Mouse (Mus musculus) neural tube, embryonic 12.5 days (tissue): ENCODE data around the gene Slc9a8. TPM values are rescaled to one million over a fixed set of nuclear protein-coding genes. Genes with fewer than 3 reads are reported as not detected.
A peak's percentile ranks its signal among the peaks of the same experiment; 100 is the strongest.

ENCODE experiments used
- ATAC-seq: fragments of 200-750 bp; cut with Nextera tagmentation; 2 replicates; pipeline ENCODE4 v1.8.0; 2017; ENCODE audit warnings: low read depth, mild to moderate bottlenecking, moderate TSS enrichment, moderate library complexity; ENCODE audit not compliant: low FRiP score
- H3K27ac ChIP-seq: fragments of 300-500 bp; sonication (generic); 2 replicates; pipeline ENCODE4 v1.5.1; 2016
- H3K27me3 ChIP-seq: fragments of 300-500 bp; sonication (generic); replicated peaks from 2 replicates; pipeline ENCODE4 v1.6.1; 2016; ENCODE audit warnings: mild to moderate bottlenecking
- H3K36me3 ChIP-seq: fragments of 300-500 bp; sonication (generic); 2 replicates; pipeline ENCODE4 v1.6.1; 2016; ENCODE audit warnings: mild to moderate bottlenecking
- H3K4me1 ChIP-seq: fragments of 300-500 bp; sonication (generic); 2 replicates; pipeline ENCODE4 v1.6.1; 2016
- H3K4me2 ChIP-seq: fragments of 300-500 bp; sonication (generic); replicated peaks from 2 replicates; pipeline ENCODE4 v1.6.1; 2016; ENCODE audit warnings: mild to moderate bottlenecking
- H3K4me3 ChIP-seq: fragments of 300-500 bp; sonication (generic); 2 replicates; pipeline ENCODE4 v1.5.1; 2016
- H3K9ac ChIP-seq: fragments of 300-500 bp; sonication (generic); 2 replicates; pipeline ENCODE4 v1.6.1; 2016; ENCODE audit warnings: mild to moderate bottlenecking
- H3K9me3 ChIP-seq: fragments of 300-500 bp; sonication (generic); 2 replicates; pipeline ENCODE4 v1.6.1; 2016; ENCODE audit warnings: mild to moderate bottlenecking
- WGBS: fragments of 180-500 bp; shearing (Covaris S2); methylation state at CpG from one replicate; pipeline ENCODE4 v1.1.7; 2016; 5-methylcytosine and 5-hydroxymethylcytosine counted together
- polyA plus RNA-seq: library from polyadenylated mRNA; unstranded; fragments of >200 nt; fragmentation: Nextera tagmentation; extraction: Ambion mirVana; gene quantifications from 2 replicates; pipeline ENCODE4 v1.2.1, GENCODE M21; 2016

Gene Slc9a8
- polyA plus RNA-seq, 1 experiment from 2014 or later = 23.7 TPM

DNA sequence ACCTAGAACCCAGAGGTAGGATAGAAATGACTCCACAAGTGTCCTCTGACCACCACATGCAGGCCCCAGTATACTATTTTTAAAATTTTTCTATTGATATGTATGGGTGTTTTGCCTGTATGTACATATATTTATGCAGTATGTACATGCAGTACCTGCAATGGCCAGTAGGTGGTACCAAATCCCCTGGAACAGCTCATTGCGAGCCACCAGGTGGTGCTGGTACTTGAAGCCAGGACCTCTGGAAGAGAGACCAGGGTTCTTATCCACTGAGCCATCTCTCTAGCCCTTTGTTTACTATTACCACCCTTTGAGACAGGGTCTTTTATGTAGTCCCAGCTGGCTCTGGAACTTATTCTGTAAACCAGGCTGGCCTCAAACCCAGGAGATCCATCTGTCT lies 2.3 kb upstream of the Slc9a8 start:
- 40% methylated on average over 1 of the region's 1 CpGs for WGBS
- Histone ChIP-seq H3K9me3 (no peaks in the 10 kb centered on the region), H3K27ac (no peak overlapping the region), H3K4me3 (no peak overlapping the region), H3K4me1 (peaks cover 16% of the 10 kb centered on the region), H3K9ac (no peak overlapping the region), H3K36me3 (peaks cover 5% of the 10 kb centered on the region), H3K27me3 (no peaks in the 10 kb centered on the region), H3K4me2 (no peak overlapping the region)
- no peak for ATAC-seq

DNA sequence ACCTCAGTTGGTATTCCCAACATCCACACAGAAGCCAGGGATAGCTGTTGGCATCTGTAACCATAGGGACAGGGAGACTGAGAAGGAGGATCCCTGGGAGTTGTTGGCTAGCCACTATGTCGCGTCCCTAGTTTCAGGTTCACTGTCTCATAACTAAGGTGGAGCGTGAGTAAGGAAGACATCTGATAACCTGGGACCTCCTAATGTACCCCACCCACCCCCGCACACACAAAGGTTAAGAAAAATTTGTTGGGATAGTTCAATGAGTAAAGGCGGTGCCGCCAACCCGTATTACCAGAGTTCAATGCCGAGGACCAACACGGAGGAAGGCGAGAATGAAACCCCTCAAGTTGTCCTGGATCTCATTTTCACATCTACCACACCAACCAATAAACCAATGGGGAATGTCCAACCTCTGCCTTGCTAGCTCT lies 686 bp upstream of the Slc9a8 start:
- Histone ChIP-seq H3K9me3 (no peaks in the 10 kb centered on the region), H3K4me3 (peak overlapping the region; percentile 81), H3K4me2 (peak overlapping the region; percentile 80), H3K36me3 (peaks cover 21% of the 10 kb centered on the region), H3K27ac (0 out of 2 replicates have a peak overlapping the region, but pooled peaks have one; percentile 96), H3K9ac (peak overlapping the region; percentile 94), H3K27me3 (no peaks in the 10 kb centered on the region), H3K4me1 (peaks cover 16% of the 10 kb centered on the region)
- 27% methylated on average over 10 of the region's 10 CpGs for WGBS
- ATAC-seq = no peak

DNA sequence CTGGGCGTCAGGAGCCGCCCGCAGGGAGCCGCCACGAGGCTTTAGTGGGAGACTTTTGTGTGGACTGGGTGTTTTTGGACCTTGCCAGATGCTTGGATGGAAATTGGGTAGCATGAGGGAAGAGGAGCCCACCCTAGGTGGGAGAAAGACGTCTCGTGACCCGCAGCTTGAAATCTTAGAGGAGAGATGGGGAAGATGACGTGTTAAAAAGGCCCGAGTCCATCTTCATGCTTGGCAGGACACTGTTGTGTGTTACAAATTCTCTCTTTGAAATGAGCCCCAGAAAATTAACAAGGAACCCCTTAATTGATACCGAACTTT lies 598 bp downstream of the Slc9a8 start:
- H3K4me1 ChIP-seq = peaks cover 16% of the 10 kb centered on the region
- H3K4me3 ChIP-seq = peak overlapping the region; percentile 81
- peak overlapping the region; percentile 94 for H3K9ac ChIP-seq
- H3K4me2 ChIP-seq = peak overlapping the region; percentile 80
- H3K27me3 ChIP-seq = no peaks in the 10 kb centered on the region
- whole genome bisulfite sequencing = 4% methylated on average over 11 of the region's 11 CpGs
- peaks cover 34% of the 10 kb centered on the region for H3K36me3 ChIP-seq
- peak; percentile 28 for ATAC-seq
- peak overlapping the region; percentile 96 for H3K27ac ChIP-seq
- H3K9me3 ChIP-seq = no peaks in the 10 kb centered on the region

DNA sequence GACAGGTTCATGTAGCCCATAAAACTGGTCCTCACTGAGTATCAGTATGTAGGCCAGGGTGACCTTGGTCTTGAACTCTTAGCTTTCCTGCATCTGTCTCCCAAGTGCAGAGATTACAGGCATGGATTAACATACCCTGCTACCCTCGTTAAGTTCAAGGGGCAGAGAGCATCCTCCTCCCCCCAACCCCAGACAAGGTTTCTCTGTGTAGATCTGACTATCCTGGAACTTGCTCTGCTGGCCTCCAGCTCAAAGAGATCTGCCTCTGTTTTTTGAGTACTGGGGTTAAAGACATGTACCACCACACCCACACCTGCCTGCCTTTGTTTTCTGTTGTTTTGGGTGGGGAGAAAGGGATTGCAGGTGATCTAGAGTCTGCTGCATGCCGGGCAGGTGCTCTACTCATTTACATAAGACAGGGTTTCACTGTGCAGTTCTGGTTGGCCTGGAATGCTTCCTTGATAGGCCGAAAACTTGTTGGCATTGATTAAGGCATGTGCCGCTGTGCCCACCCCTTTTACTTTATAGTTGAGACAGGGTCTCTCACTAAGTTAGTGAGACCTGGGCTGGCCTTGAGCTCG lies 1.6 kb downstream of the Slc9a8 start:
- no peak for ATAC-seq
- Histone ChIP-seq H3K27me3 (no peaks in the 10 kb centered on the region), H3K4me3 (no peak overlapping the region), H3K36me3 (peaks cover 43% of the 10 kb centered on the region), H3K9ac (no peak overlapping the region), H3K4me2 (peak overlapping the region; percentile 80; the same call in 1 of the 2 replicates), H3K27ac (no peak overlapping the region), H3K4me1 (peaks cover 16% of the 10 kb centered on the region), H3K9me3 (no peaks in the 10 kb centered on the region)
- WGBS = 86% methylated on average over 5 of the region's 5 CpGs

DNA sequence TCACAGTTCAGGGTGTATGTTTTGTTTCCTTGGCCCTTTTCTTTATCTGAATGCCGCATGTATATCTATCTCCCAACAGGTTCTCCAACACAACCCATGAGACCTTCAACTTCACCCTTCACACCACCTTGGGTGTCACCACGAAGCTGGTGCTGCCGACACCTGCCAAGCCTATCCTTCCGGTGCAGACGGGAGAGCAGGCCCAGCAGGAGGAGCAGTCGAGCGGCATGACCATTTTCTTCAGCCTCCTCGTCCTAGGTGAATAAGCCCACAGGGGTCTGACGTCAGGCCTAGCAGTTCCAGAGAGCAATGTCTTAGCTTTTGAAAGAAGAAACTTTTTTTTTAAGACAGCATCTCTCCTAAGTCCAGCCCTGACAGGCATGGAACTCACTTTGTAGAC lies 2.5 kb downstream of the Slc9a8 start:
- ATAC-seq = no peak
- Histone ChIP-seq H3K4me2 (no peak overlapping the region), H3K27ac (no peak overlapping the region), H3K9me3 (no peaks in the 10 kb centered on the region), H3K4me1 (peaks cover 16% of the 10 kb centered on the region), H3K27me3 (no peaks in the 10 kb centered on the region), H3K4me3 (no peak overlapping the region), H3K36me3 (peaks cover 43% of the 10 kb centered on the region), H3K9ac (no peak overlapping the region)
- WGBS = 83% methylated on average over 9 of the region's 9 CpGs

DNA sequence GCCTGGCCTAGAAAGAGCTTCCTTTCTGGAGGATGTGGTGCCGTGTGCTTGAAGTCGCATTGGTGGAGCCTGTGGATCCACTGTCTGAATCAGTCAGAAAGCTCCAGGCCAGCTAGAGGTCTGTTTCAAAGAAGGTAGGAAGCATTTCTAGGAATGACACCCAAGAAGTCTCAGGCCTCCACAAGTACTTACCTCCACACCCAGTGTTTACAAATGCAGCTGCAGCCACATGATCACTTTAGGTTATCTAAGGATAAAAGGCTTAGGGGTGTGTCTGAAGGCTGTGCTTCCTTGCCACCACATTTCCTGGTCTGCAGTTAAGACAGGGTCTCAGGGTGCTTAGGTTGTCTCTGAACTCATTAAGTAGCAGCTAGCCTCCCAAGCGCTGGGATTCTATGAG lies 3.0 kb downstream of the Slc9a8 start:
- peaks cover 16% of the 10 kb centered on the region for H3K4me1 ChIP-seq
- no peak overlapping the region for H3K27ac ChIP-seq
- no peaks in the 10 kb centered on the region for H3K9me3 ChIP-seq
- H3K36me3 ChIP-seq = peaks cover 43% of the 10 kb centered on the region
- WGBS = 96% methylated on average over 3 of the region's 3 CpGs
- ATAC-seq = no peak
- H3K4me3 ChIP-seq = no peak overlapping the region
- H3K9ac ChIP-seq = no peak overlapping the region
- no peaks in the 10 kb centered on the region for H3K27me3 ChIP-seq
- H3K4me2 ChIP-seq = no peak overlapping the region

DNA sequence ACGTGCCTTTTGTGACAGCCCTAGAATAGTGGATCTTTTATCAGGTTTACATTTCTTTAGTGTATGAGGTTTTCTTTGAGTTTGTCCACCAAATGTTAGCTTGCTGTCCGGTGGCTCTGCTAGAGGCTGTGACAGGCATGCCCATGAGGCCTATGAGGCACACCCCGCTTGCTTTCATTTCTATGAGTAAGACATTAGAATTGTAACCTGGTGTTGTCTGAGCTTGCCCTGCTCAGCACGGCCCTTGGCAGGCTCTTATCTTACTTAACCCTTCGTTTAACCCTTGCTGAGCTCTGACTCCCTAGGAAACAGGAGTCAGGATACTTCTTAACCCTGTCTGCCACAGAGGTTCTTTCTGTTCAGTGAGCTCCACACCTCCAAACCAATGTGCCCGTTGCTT lies 3.9 kb downstream of the Slc9a8 start:
- Histone ChIP-seq H3K4me2 (no peak overlapping the region), H3K4me1 (peaks cover 15% of the 10 kb centered on the region), H3K9me3 (no peaks in the 10 kb centered on the region), H3K27ac (no peak overlapping the region), H3K9ac (no peak overlapping the region), H3K4me3 (no peak overlapping the region), H3K27me3 (no peaks in the 10 kb centered on the region), H3K36me3 (peaks cover 43% of the 10 kb centered on the region)
- 89% methylated on average over 6 of the region's 6 CpGs for WGBS
- no peak for ATAC-seq

DNA sequence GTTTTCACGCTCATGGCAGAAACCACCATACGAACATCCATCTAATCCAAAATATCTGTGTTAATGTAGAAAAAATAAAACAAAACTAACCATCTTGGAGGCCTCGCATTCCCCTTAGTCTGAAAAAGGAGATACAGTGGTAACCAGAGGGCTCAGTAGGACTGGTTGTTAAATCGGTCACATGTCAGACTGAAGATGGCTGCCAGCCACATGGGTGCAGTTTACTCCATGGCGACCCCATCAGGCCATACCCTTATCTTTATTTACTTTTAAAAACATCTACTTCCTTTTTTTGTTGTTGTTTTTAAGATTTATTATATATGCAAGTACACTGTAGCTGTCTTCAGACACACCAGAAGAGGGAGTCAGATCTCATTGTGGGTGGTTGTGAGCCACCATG lies 8.1 kb downstream of the Slc9a8 start:
- Histone ChIP-seq H3K4me3 (no peak overlapping the region), H3K27me3 (no peaks in the 10 kb centered on the region), H3K9ac (no peak overlapping the region), H3K4me1 (no peaks in the 10 kb centered on the region), H3K27ac (no peak overlapping the region), H3K36me3 (peaks cover 48% of the 10 kb centered on the region), H3K9me3 (no peaks in the 10 kb centered on the region), H3K4me2 (no peak overlapping the region)
- ATAC-seq = no peak
- 94% methylated on average over 5 of the region's 5 CpGs for WGBS

DNA sequence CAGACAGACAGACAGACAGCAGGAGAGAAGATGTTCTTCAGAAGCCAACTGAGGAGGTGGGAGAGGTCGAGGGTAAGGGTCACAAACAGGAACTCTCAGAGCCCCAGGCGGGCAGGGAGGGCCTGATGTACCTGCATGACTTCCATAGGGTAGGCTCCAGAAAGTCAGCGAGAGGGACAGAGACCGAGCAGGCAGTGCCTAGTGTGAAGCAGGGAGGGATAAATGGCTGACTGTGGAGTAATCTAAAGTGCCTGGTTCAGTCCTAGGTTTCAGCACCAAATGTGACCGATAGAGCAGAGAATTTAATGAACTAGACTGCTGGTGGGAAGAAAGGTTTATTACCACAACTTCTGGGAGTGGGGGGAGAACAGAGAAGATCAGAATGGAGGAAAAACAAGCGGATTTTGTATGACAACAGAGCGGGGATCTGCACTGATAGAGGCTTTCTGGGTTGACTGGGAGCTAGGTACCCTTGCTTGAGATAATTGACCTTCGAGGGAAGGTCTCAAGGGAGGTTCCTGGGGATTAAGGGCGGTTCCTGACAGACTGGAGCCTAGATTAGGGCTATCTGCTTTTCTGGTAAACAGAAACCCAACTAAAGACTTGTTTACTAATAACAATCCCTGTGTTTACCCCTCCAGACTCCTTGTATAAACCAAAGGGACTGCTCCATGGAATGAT lies 9.4 kb downstream of the Slc9a8 start:
- no peak overlapping the region for H3K9ac ChIP-seq
- H3K27ac ChIP-seq = no peak overlapping the region
- H3K27me3 ChIP-seq = no peaks in the 10 kb centered on the region
- H3K36me3 ChIP-seq = peaks cover 47% of the 10 kb centered on the region
- H3K9me3 ChIP-seq = no peaks in the 10 kb centered on the region
- H3K4me3 ChIP-seq = no peak overlapping the region
- H3K4me2 ChIP-seq = no peak overlapping the region
- H3K4me1 ChIP-seq = no peaks in the 10 kb centered on the region
- 76% methylated on average over 9 of the region's 9 CpGs for WGBS
- ATAC-seq = no peak

DNA sequence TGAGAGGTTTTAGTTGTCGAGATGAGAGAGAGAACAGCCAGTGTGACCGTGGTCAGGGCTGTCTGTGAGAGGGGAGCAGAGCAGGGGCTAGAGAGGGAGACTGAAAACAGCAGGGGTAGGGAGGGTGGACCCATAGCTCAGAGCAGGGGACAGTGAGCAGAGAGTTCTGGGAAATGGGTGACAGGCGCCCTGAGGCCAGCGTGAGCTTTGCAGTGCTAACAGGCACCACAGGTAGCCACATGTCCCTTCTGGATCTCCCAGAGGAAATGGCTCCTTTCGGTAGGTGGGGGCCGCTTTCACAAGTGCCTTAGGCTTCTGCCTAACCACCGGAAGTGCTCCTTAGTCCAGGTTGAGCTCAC lies 9.9 kb downstream of the Slc9a8 start:
- Histone ChIP-seq H3K27me3 (no peaks in the 10 kb centered on the region), H3K36me3 (peaks cover 42% of the 10 kb centered on the region), H3K9me3 (no peaks in the 10 kb centered on the region), H3K4me3 (no peak overlapping the region), H3K9ac (no peak overlapping the region), H3K4me1 (no peaks in the 10 kb centered on the region), H3K4me2 (no peak overlapping the region), H3K27ac (no peak overlapping the region)
- ATAC-seq = no peak
- whole genome bisulfite sequencing = 81% methylated on average over 7 of the region's 7 CpGs

DNA sequence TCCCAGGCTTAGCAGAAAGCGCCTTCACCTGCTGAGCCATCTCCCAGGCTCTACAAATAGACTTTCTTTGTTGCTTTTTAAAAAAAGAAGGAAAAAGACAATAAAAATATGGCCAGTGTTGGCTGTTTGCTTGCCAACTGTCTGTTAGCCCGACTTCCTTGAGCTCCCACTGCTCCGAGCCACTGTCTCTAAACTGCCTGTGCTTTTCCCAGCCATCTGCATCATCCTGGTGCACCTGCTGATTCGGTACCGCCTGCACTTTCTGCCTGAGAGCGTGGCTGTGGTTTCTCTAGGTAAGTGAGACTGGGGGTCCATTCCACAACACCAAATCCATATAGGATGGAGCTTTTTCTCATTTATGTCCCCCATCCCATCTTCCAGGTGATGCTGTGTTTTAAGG lies 13.1 kb downstream of the Slc9a8 start:
- Histone ChIP-seq H3K9ac (no peak overlapping the region), H3K4me1 (no peaks in the 10 kb centered on the region), H3K4me3 (no peak overlapping the region), H3K27ac (no peak overlapping the region), H3K9me3 (no peaks in the 10 kb centered on the region), H3K27me3 (no peaks in the 10 kb centered on the region), H3K36me3 (peaks cover 35% of the 10 kb centered on the region), H3K4me2 (no peak overlapping the region)
- whole genome bisulfite sequencing = 96% methylated on average over 6 of the region's 6 CpGs
- no peak for ATAC-seq

DNA sequence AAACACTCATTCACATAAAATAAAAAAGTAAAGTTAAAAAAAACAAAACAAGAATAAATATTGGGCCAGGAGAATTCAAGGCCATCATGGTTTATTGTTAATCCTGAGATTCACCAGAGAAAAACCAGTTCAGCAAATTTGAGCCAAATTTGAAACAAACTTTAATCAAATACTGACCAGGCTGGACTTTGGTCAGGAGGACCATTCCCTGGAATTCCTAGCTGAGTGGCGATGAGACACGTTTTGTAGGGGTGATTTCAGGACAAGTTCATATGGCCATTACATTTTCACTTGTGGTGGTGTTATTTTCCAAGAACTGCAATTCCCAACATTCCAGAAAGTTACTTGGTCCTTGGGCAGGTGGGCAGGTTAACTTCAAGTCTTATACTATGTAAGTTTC lies 14.1 kb downstream of the Slc9a8 start:
- no peaks in the 10 kb centered on the region for H3K9me3 ChIP-seq
- no peaks in the 10 kb centered on the region for H3K27me3 ChIP-seq
- WGBS = 95% methylated on average over 2 of the region's 2 CpGs
- no peak overlapping the region for H3K9ac ChIP-seq
- no peak for ATAC-seq
- no peak overlapping the region for H3K4me2 ChIP-seq
- peaks cover 36% of the 10 kb centered on the region for H3K36me3 ChIP-seq
- H3K4me3 ChIP-seq = no peak overlapping the region
- H3K27ac ChIP-seq = no peak overlapping the region
- no peaks in the 10 kb centered on the region for H3K4me1 ChIP-seq

DNA sequence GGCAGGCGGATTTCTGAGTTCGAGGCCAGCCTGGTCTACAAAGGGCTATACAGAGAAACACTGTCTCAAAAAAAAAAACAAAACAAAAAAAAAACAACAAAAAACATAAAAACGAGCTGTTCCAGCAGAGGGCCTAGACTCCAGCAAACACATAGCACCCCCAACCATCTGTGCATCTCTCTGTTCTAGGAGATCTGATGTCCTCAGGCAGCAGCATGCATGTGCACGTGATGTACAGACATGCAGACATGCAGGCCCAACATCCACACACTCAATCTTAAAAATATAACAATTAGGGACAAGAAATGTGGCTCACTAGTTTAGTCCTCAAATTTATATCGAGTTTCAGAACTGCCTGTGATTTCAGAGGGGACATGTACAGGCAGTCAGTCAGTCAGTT lies 14.9 kb downstream of the Slc9a8 start:
- H3K36me3 ChIP-seq = peaks cover 41% of the 10 kb centered on the region

More for the DNA sequence above, 14.9 kb downstream of the Slc9a8 start:
- Histone ChIP-seq H3K9me3 (no peaks in the 10 kb centered on the region), H3K27me3 (no peaks in the 10 kb centered on the region), H3K4me3 (no peak overlapping the region), H3K4me1 (no peaks in the 10 kb centered on the region), H3K9ac (no peak overlapping the region), H3K27ac (no peak overlapping the region), H3K4me2 (no peak overlapping the region)
- ATAC-seq = no peak
- WGBS = 91% methylated on average over 5 of the region's 5 CpGs
